Mouse (Mus musculus) midbrain, embryonic 10.5 days (tissue): ENCODE results near the gene Tnfsf9. TPM values are rescaled to one million over a fixed set of nuclear protein-coding genes. Genes with fewer than 3 reads are reported as not detected.

Experiments used
- DNase-seq: peaks from one replicate; pipeline ENCODE4 v3.0.0-alpha.2; 2017; ENCODE audit warnings: low spot score
- H3K27ac ChIP-seq: fragments of 300-500 bp; sonication (generic); replicated peaks from 2 replicates; pipeline ENCODE4 v1.5.1; 2016; ENCODE audit warnings: mild to moderate bottlenecking
- H3K27me3 ChIP-seq: fragments of 300-500 bp; sonication (generic); 2 replicates; pipeline ENCODE4 v1.6.1; 2016; ENCODE audit warnings: low read depth, mild to moderate bottlenecking; ENCODE audit not compliant: poor library complexity, severe bottlenecking
- H3K36me3 ChIP-seq: fragments of 300-500 bp; sonication (generic); 2 replicates; pipeline ENCODE4 v1.6.1; 2016; ENCODE audit warnings: mild to moderate bottlenecking, moderate library complexity
- H3K4me1 ChIP-seq: fragments of 300-500 bp; sonication (generic); 2 replicates; pipeline ENCODE4 v1.6.1; 2016
- H3K4me3 ChIP-seq: fragments of 300-500 bp; sonication (generic); 2 replicates; pipeline ENCODE4 v1.5.1; 2016; ENCODE audit warnings: mild to moderate bottlenecking, moderate library complexity
- H3K9me3 ChIP-seq: fragments of 300-500 bp; sonication (generic); replicated peaks from 2 replicates; pipeline ENCODE4 v1.6.1; 2016; ENCODE audit warnings: mild to moderate bottlenecking
- WGBS: fragments of 180-500 bp; shearing (Covaris S2); methylation state at CpG from one replicate; pipeline ENCODE4 v1.1.7; 2016; 5-methylcytosine and 5-hydroxymethylcytosine counted together
- polyA plus RNA-seq: library from polyadenylated mRNA; unstranded; fragments of >200 nt; fragmentation: Nextera tagmentation; extraction: Ambion mirVana; gene quantifications from 2 replicates; pipeline ENCODE4 v1.2.1, GENCODE M21; 2016

Tnfsf9 gene
- polyA plus RNA-seq, 1 experiment from 2014 or later: 12.3 TPM

GRCm38 (mm10) chr17:57076916-57077315 lies 28.2 kb upstream of the Tnfsf9 start:
- Histone ChIP-seq H3K36me3 (peaks cover 24% of the 10 kb centered on the region), H3K27me3 (peaks cover 7% of the 10 kb centered on the region), H3K27ac (no peak overlapping the region), H3K9me3 (no peaks in the 10 kb centered on the region), H3K4me3 (no peak overlapping the region), H3K4me1 (peaks cover 9% of the 10 kb centered on the region; the same call in 1 of the 2 replicates)
- DNase-seq: no peak
- WGBS: 67% methylated on average over 3 of the region's 3 CpGs

GRCm38 (mm10) chr17:57078336-57078735 lies 26.8 kb upstream of the Tnfsf9 start, which contains the start of gene Dennd1c:
TSS of gene Dennd1c (minus strand) at chr17:57078514.
- no peaks in the 10 kb centered on the region for H3K9me3 ChIP-seq
- H3K4me1 ChIP-seq: peaks cover 9% of the 10 kb centered on the region; the same call in 1 of the 2 replicates
- no peaks in the 10 kb centered on the region for H3K27me3 ChIP-seq
- 60% methylated on average over 6 of the region's 6 CpGs for WGBS
- DNase-seq: no peak
- no peak within 1 kb of the TSS for H3K27ac ChIP-seq
- H3K4me3 ChIP-seq: no peak within 1 kb of the TSS
- peaks cover 26% of the 10 kb centered on the region for H3K36me3 ChIP-seq

DNA sequence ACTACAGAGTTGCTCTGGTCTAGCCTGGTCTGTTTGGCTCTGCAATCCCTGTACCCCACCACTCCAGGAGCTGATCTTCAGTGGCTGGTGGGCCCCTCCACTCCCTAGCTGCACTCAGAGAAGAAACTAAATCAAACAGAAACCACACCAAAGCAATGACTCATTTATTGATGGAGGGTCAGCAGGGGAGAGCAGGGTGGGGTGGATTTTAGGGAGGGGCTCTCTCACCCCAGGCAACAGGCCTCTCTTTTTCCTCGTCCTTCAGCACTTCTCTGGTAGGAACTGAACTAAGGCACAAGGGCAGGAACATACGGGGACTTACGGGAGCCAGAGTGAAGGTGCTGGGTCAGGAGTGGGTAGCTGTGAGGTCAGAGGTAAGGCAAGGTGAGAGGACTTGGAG lies 25.2 kb upstream of the Tnfsf9 start:
- Histone ChIP-seq H3K4me1 (0 out of 2 replicates have a peak, but pooled peaks cover 5% of the 10 kb centered on the region), H3K9me3 (no peaks in the 10 kb centered on the region), H3K4me3 (no peak overlapping the region), H3K36me3 (peaks cover 39% of the 10 kb centered on the region), H3K27ac (no peak overlapping the region), H3K27me3 (no peaks in the 10 kb centered on the region)
- 78% methylated on average over 3 of the region's 3 CpGs for WGBS
- no peak for DNase-seq

DNA sequence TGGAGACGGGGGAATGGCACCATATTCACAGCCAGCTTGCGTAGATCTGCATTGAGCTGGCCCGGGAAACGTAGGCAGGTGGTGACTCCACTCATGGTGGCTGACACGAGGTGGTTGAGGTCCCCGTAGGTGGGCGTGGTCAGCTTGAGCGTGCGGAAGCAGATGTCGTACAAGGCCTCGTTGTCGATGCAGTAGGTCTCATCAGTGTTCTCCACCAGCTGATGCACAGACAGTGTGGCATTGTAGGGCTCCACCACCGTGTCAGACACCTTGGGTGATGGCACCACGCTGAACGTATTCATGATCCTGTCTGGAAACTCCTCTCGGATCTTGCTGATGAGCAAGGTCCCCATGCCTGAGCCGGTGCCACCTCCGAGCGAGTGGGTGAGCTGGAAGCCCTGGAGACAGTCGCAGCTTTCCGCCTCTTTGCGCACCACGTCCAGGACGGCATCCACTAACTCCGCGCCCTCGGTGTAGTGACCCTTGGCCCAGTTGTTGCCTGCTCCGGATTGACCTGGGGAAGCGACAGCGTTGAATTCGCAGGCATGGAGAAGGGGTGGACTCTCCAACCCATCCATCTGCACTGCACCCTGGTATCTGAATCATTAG lies 23.8 kb upstream of the Tnfsf9 start:
- DNase-seq: no peak
- Histone ChIP-seq H3K4me1 (peaks cover 5% of the 10 kb centered on the region; the same call in 1 of the 2 replicates), H3K27ac (no peak overlapping the region), H3K4me3 (no peak overlapping the region), H3K36me3 (peaks cover 49% of the 10 kb centered on the region), H3K9me3 (no peaks in the 10 kb centered on the region), H3K27me3 (no peaks in the 10 kb centered on the region)
- 95% methylated on average over 31 of the region's 31 CpGs for WGBS

DNA sequence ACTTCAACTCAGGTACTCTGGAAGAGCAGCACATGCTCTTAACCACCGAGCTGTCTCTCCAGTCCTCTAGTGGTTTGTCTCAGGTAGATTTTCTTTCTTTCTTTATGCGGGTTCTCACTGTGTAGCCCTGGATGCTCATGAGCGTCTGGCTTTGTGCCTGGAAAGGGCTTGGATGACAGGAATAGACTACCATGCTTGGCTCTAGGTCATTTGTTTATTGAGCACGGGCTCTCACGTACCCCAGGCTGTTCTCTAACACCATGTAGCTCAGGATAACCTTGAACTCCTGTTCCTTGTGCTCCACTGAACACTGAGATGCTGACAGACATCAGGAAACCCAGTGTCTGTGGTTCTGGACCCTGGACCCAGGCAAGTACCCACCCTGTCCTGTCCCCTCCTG lies 22.6 kb upstream of the Tnfsf9 start:
- H3K4me3 ChIP-seq: no peak overlapping the region
- WGBS: 87% methylated on average over 5 of the region's 5 CpGs

GRCm38 (mm10) chr17:57085970-57086757 lies 19.0 kb upstream of the Tnfsf9 start:
- Histone ChIP-seq H3K4me3 (peak overlapping the region; percentile 56; the same call in 1 of the 2 replicates), H3K4me1 (peaks cover 13% of the 10 kb centered on the region), H3K9me3 (no peaks in the 10 kb centered on the region), H3K36me3 (peaks cover 32% of the 10 kb centered on the region), H3K27ac (no peak overlapping the region), H3K27me3 (peaks cover 26% of the 10 kb centered on the region)
- DNase-seq: no peak
- 92% methylated on average over 11 of the region's 11 CpGs for WGBS

More for the DNA sequence above, 22.6 kb upstream of the Tnfsf9 start:
- no peak overlapping the region for H3K27ac ChIP-seq
- DNase-seq: no peak
- H3K36me3 ChIP-seq: peaks cover 49% of the 10 kb centered on the region
- no peaks in the 10 kb centered on the region for H3K9me3 ChIP-seq
- H3K27me3 ChIP-seq: peaks cover 8% of the 10 kb centered on the region
- peaks cover 15% of the 10 kb centered on the region for H3K4me1 ChIP-seq

- no peaks in the 10 kb centered on the region for H3K9me3 ChIP-seq
- WGBS: under 1% methylated on average over 31 of the region's 31 CpGs
- H3K36me3 ChIP-seq: peaks cover 26% of the 10 kb centered on the region
- peak; percentile 70 for DNase-seq
- peak within 1 kb of the TSS; percentile 56 for H3K4me3 ChIP-seq
- peaks cover 13% of the 10 kb centered on the region for H3K4me1 ChIP-seq
- H3K27ac ChIP-seq: peak within 1 kb of the TSS; percentile 83
- peaks cover 26% of the 10 kb centered on the region for H3K27me3 ChIP-seq
Measured at GRCm38 (mm10) chr17:57087049-57087832, 17.9 kb upstream of the Tnfsf9 start, which contains the start of gene Tubb4a. TSS of gene Tubb4a (minus strand) at chr17:57087782.

DNA sequence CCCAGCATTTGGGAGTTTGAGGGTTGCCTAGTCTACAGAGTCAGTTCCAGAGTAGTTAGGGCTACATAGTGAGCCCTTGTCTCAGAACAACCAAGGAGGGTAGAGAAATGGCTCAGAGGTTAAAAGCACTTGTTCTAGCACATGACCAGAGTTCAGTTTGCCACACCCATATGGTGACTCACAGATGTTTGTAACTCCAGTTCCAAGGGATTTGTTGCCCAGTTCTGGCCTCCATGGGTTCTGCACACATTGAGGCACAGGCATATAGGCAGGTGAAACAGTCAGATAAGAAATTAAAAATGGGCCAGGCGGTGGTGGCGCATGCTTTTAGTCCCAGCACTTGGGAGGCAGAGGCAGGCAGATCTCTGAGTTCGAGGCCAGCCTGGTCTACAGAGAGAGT lies 10.9 kb upstream of the Tnfsf9 start:
- Histone ChIP-seq H3K36me3 (no peaks in the 10 kb centered on the region), H3K27ac (no peak overlapping the region), H3K27me3 (0 out of 2 replicates have a peak, but pooled peaks cover 2% of the 10 kb centered on the region), H3K4me1 (peaks cover 13% of the 10 kb centered on the region), H3K4me3 (no peak overlapping the region), H3K9me3 (0 out of 2 replicates have a peak, but pooled peaks cover 3% of the 10 kb centered on the region)
- WGBS: 94% methylated on average over 3 of the region's 3 CpGs
- no peak for DNase-seq

DNA sequence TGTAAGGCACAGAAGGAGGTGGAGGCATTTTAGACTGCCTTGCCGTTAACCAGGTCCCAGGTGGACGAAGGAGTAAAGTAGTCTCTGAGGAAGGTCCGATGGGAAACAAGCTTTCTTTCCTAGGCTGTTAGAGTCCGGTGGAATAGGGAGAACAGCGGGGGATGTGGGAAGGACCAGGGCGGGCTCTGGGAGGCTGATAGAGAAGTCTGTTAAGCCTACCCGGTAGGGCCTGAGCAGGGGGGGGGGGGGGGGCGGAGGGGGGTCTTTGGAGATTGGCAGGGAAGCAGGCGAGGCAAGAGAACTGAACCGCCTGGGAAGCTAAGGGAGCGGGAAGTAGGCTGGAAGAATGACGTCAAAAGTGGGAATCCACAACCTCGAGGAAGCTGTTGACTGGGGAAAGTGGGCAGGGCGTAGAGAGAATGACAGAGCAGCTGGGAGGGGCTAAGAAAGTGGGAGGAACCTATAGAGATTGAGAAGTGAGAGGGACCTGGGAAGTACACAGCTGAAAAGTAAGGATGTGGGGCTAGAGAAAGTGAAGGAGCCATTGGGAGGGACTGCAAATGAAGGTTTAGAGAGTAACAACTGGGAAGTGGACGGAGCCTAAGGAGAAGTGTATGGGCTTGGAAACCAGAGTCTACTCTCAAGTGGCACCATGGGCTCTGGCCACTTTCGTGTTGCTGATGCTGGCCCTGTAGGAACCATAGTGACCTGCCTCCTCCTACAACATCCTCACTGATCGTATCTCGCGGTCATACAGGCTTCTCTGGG lies 9.1 kb upstream of the Tnfsf9 start:
- Histone ChIP-seq H3K27me3 (no peaks in the 10 kb centered on the region), H3K27ac (no peak overlapping the region), H3K4me3 (peak overlapping the region; percentile 44), H3K36me3 (no peaks in the 10 kb centered on the region), H3K4me1 (peaks cover 18% of the 10 kb centered on the region), H3K9me3 (0 out of 2 replicates have a peak, but pooled peaks cover 3% of the 10 kb centered on the region)
- peak; percentile 58 for DNase-seq
- 1% methylated on average over 18 of the region's 19 CpGs for WGBS

- peaks cover 18% of the 10 kb centered on the region for H3K4me1 ChIP-seq
- no peaks in the 10 kb centered on the region for H3K27me3 ChIP-seq
- H3K27ac ChIP-seq: no peak overlapping the region
- no peaks in the 10 kb centered on the region for H3K36me3 ChIP-seq
- WGBS: under 1% methylated on average over 11 of the region's 11 CpGs
- H3K4me3 ChIP-seq: peak overlapping the region; percentile 44
- H3K9me3 ChIP-seq: 0 out of 2 replicates have a peak, but pooled peaks cover 3% of the 10 kb centered on the region
- DNase-seq: peak; percentile 81
Measured at GRCm38 (mm10) chr17:57096623-57096920, 8.6 kb upstream of the Tnfsf9 start.

DNA sequence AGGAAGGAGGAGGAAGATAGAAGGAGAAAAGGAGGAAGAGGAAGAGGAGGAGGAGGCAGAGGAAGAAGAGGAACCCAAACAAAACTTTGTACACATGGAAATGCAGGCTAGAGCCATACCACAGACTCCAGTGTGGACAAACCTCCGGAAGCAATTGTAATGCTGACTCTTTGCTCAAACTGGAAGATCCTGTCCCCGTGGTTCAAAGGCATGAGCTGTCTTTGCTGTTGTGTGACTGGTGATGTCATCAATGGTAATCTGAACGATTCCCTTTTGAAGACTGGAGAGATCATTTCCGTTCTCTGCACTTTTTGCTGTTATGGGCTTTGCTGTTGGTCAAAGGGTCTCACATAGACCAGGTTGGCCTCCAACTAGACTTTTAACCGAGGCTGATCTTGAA lies 6.8 kb upstream of the Tnfsf9 start:
- Histone ChIP-seq H3K4me3 (no peak overlapping the region), H3K27me3 (no peaks in the 10 kb centered on the region), H3K4me1 (peaks cover 18% of the 10 kb centered on the region), H3K9me3 (no peaks in the 10 kb centered on the region), H3K27ac (no peak overlapping the region), H3K36me3 (no peaks in the 10 kb centered on the region; the same call in 1 of the 2 replicates)
- DNase-seq: no peak
- WGBS: 89% methylated on average over 5 of the region's 5 CpGs
